Mouse (Mus musculus): ENCODE data around the gene Dbt.

Gene Dbt

DNA sequence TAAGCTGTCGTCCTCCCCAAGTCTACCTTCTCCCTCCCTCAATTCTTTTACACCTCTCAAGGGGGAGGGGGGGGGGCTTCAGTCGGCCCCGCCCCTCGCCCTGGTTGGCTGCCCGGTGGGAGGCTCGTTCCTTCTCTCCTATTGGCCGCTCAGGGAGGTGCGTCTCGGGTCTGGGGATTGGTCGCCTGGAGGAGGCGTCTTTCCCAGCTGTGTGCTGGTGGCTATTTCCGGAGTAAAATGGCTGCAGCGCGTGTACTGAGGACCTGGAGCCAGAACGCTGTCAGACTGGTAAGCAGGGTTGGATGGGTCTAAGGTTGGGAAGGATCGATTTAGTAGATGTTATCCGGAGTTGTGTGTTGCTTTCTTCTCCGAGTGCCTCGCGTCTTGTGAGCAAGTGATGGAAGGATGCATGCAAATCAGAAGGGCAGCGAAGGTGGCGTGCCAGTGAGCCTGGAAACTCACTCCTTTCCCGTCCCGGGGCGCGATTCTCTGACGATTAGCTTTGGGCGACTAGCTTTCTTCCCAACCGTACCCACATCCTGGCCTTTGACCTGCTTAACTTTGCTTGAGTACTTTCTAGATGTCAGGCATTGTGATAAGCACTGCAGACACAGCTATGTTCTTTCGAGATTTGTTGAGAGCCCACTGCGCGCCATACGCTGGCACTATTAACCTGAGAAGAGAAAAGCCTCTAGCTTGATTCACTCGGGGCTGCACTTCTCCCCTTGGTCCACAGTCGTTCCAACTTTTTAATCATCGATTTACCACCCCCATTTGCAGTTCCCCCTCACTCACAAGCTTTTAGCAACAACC lies at the start of gene Dbt:
Dbt (plus strand) TSS at position 167 of the 813 bp plus-strand sequence.
- DNase-seq (ENCODE audit: extremely low spot score, low read depth, low spot score), result peak; percentile 62

DNA sequence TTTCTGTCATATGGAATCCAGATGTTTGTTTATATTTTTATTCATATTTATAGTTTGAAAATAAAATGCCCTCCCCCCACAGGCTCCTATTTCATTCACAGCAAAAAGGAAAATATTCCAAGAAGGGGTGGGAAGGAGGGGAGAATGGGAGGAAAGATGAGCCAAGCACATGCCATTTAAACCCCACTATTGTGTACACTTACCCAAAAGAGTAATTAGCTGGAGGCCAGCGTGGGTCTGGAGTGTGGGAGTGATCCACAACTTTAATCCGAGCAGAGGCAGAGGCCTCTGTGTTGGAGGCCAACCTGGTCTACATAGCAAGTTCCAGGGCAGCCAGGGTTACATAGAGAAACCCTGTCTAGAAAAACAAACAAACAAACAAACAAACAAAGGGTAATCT lies 48.6 kb upstream of the Dbt start:
- no peak for DNase-seq (ENCODE audit: extremely low spot score, low read depth, low spot score)

DNA sequence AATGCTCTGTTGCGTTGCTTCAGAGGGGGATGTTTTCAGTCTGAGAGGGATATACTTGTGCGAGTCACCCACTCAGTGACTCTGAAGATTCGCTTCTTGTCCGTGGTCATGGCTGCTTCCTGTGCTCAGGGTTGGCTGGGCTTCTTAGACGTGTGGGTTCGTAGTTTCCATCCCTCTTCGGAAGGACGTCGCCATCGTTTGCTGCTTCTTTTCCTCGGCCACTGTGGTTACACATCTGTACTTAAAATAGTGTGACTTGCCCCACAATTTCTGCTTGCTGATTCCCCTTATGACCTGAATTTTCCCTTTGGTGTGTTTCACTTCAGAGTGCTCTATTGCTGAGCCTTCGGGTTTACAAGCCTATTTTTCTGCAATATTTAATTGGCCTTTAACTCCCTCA lies 47.2 kb upstream of the Dbt start:
- DNase-seq (ENCODE audit: extremely low spot score, low read depth, low spot score), result no peak

DNA sequence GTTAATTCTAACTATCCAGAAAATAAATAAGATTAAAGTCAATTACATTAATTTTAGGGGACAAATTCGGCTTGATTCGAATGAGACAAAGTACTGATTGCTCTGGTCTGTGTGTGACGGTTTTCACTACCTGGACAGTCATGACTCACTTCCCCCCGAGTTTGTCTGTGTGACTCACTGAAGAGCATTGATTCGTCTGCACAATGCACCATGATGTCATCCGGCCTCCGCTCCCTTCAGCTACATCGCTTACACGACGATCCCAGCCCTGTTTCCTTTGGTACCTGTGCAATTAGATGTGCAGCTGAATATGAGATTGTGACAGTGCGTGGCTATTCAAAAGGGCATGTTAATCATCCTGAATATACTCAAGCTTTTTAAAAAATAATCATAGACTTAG lies 38.3 kb upstream of the Dbt start:
- no peak for DNase-seq (ENCODE audit: extremely low spot score, low read depth, low spot score)

DNA sequence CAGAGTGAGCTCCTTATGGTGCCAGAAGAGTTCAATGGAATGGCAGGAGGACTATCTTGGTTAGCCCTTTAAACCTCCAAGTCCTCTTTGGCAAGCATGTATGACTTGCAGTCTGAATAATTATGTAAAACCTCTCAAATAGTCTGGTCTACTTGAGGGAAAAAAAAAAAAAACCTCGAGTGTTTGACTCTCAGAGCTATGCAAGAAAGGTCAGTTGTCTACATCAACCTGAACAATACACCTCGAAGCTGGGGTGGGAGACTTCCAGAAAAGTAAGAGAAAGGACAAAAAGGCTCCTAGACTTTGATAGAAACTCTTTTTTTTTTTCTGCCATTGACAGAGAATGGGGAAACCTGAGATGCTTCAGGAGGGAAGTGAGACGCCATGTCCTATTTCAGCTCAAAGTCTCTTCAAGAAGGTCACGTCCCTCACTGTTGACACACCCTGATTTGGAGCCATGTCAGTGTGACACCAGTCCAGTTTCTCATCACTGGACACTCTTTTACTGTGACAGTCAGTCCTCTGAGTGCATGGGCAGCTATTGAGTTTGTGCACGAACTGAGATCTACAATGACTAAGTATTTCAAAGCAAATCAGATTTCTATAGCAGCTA lies 36.1 kb upstream of the Dbt start:
- no peak for DNase-seq (ENCODE audit: extremely low spot score, low read depth, low spot score)

DNA sequence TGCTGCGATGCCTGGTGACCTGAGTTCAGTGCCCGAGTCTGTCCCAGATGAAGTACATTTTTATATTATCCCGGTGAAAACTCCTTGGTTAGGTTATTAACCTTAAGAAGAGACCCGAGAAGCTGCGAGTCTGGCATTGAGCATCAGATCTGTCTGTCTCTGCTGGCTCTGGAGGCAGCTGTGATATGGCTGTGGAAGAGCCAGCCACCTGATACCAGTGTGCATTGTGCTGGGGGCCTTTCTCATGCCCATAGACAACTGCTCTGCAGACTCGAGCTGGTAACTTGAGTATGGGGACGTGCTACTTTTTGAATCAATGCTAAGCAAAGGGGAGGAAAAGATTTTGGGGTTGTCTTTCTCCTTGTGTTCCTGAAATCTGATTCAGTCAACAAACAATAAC lies 35.5 kb upstream of the Dbt start:
- DNase-seq (ENCODE audit: extremely low spot score, low read depth, low spot score), result no peak

DNA sequence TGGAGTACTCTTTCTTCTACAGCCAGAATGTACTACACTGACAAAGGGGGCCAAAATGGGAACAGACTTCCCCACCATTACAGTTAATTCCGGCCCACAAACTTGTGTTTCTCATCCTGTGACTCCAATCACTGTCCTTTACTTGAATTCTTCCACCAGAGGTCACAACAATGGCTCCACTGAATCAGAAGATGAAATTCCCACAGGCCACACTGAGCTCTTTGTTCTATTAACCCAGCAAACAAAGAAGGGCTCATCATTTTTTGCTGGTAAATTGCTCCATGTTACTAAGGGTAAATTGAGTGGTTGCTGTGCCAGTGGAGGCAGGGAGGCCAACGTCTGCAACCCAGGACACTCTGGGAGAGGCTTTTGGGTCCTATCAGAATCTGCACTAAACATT lies 32.8 kb upstream of the Dbt start:
- no peak for DNase-seq (ENCODE audit: extremely low spot score, low read depth, low spot score)

DNA sequence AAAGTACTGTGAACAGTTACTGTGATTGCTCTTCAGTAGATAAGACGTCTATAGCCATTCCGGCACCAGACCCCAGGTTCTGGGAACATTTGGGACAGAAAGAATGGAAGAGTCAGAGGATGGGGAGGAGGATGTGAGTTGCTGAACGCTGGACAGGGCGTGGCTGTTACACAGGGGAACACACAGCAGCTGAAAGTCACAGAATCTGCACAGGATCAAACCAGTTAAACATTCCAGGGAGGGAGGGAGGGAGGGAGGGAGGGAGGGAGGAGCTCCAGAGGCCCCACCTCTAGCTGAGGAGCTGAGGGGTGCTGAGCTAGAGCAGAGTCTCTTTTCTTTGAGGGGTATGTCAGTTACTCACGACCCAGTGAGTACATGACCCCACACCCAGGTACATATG lies 31.9 kb upstream of the Dbt start:
- DNase-seq (ENCODE audit: extremely low spot score, low read depth, low spot score), result no peak

DNA sequence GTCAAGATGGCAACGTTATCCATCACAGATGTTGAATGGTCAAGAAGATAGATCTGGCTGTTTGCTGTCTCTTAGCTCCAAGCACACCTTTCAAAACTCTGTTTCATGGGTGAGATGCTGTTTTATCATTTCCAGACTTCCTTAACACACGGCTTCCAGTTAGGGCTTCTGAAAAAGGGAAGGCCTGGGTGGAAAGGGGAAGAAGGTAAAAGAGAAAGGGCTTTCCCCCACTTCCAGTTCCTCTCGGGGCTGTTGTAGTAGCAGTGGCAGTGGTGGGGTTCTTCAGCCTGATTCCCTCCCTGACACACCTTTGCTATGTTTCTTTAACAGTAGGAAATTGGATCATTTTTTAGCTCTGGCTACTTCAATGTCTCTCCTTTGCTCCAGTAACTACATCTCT lies 30.1 kb upstream of the Dbt start:
- DNase-seq (ENCODE audit: extremely low spot score, low read depth, low spot score), result no peak

DNA sequence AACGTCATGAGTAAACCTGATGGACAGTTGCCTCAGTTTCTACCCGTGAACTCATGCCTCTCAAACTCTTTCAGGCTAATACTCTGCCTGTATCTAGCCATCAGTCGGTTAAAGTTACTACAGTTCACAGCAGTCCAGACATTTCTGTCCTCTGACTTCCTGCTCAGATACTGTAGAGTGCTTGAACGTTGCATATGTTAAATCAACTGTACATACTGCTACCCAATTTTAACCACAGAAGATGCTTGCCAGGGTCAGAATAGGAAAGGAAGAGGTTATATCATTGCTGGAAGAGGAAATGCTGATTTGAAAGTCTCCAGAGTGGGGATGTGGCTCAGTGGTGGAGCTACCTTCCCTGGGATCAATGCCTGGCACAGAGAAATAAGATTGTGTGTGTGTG lies 29.6 kb upstream of the Dbt start:
- no peak for DNase-seq (ENCODE audit: extremely low spot score, low read depth, low spot score)

DNA sequence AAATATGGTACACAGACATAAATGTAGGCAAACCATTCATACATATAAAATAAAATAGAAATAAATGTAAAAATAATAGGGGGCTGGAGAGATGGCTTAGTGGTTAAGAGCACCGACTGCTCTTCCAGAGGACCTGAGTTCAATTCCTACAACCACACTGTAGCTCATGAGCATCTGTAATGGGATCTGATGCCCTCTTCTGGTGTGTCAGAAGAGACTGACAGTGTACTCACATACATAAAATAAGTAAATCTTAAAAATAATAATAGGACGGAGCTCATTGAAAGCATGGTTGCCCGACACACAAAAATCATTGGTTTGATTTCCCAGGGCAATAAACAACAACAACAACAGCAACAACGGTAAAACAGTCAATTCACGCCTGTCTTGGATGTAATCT lies 21.9 kb upstream of the Dbt start:
- no peak for DNase-seq (ENCODE audit: extremely low spot score, low read depth, low spot score)

DNA sequence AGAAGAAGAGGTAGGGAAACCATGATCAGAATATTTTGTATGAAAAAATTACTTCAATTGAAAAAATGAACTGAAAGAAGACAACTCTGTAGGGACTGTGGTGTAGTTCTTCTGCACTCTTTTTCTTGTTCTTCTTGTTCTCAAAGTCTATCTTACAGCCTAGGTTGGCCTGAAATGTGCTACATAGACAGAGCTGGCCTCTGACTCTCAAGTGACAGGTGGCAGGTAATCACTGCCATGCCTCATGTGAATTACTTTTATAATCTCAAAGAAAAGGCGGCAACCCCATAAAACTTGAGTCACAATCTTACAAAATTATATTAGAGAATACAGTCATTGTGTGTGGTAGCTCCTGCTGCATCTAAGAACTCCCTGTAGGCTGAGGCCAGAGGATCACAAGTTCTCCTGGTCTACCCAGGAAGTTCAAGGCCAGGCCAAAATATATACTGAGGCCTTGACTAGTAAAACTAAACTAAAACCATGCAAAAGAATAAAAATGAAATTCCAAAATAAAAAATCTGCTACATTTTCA lies 20.9 kb upstream of the Dbt start:
- no peak for DNase-seq (ENCODE audit: extremely low spot score, low read depth, low spot score)

DNA sequence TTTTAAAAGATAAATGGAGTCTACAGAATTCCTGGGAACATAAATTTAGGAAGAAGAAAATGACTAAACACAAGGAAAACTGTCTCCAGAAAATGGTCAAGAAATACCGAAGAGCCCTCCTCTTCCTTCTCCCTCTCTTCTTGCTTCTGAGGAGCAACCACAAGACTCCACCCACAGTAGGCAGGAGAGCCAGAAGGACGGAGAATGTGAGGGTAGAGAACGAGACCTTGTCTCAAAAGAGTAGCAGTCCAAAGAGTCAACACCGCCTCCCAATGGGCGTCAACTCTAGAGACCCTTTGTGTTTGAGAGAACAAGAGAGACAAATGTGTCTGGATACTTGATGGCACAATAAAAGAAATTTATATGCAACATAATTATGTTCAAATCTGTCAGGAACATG lies 19.2 kb upstream of the Dbt start:
- no peak for DNase-seq (ENCODE audit: extremely low spot score, low read depth, low spot score)

DNA sequence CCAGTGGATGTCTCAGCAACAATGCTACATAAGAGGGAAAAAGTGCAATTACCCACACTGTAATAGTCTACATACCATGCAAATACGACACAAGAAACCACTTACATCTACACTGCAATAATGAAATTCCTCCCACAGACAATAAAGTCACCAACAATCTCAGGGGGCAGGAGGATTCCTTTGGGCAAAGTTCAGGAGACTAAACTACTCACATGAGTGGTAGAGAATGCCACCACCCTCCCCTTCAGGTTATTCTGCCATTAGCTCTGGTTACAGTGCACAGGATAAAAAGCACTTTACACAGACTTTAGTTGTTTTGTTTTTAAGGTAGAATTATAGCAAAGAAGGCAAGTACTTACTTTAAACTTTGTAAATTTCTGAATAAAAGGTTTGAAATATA lies 17.2 kb upstream of the Dbt start:
- no peak for DNase-seq (ENCODE audit: extremely low spot score, low read depth, low spot score)

DNA sequence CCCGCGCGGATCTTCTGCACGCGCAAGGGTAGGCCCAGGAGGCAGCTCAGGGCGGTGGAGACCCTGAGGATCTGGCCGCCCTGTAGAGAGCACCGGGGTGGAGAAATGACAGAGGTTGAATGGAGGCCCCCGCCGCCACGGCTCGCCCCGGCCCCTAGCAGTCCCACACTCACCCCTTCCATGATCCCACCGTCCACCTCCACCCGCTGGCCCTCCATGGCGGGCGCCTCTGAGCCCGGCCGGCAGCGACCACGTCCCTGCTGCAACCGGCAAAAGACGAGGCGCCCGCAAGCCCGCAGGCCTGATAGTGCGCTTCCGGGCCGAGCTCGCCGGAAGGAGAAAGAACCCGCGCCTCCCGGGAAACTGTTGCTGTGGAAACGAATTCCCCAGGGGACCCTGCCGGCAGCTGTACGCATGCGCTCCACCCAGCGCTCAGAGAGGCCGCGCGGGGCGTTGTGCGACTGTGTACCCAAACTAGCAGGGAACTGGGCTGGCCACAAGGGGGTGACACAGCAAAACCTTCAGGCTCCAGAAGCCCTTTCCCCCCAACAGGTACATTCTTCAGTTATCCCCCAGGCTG lies 5.0 kb upstream of the Dbt start, which contains the start of gene Rtca:
Rtca (minus strand) TSS at position 437 of the 580 bp plus-strand sequence.
- DNase-seq (ENCODE audit: extremely low spot score, low read depth, low spot score), result peak; percentile 90

DNA sequence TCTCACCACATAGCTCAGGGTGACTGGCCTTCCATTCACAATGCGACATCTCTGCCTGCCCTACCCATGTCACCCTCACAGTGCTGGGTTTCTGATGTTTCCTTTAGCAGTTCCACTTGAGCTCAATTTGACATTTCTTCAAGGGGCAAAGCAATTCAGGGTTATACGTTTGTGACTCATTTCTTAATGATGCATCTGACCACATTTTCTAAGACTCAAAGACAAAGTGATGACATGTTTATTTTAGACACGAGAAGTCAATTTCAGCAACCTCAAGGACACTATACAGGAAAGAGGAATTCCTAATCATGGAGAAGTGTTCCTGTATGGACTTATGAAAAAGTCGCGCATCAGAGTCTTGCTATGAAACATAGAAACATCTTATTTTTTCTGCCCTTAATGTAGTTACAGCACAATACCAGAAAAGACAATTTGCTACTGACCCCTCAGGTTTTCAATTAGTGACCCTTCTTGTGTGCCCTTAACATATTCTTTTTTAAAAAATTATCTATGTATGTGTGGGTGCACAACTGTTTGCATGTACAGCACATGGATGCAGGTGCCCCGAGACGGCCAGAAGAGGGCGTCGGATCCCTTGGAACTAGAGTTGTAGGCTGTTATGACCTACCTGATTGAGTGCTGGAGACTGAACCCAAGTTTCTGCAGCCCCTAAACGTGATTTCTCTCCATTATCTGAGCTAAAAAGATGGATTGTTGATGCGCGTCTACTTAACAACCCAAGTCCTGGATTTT lies 543 bp upstream of the Dbt start:
- DNase-seq (ENCODE audit: extremely low spot score, low read depth, low spot score), result no peak

DNA sequence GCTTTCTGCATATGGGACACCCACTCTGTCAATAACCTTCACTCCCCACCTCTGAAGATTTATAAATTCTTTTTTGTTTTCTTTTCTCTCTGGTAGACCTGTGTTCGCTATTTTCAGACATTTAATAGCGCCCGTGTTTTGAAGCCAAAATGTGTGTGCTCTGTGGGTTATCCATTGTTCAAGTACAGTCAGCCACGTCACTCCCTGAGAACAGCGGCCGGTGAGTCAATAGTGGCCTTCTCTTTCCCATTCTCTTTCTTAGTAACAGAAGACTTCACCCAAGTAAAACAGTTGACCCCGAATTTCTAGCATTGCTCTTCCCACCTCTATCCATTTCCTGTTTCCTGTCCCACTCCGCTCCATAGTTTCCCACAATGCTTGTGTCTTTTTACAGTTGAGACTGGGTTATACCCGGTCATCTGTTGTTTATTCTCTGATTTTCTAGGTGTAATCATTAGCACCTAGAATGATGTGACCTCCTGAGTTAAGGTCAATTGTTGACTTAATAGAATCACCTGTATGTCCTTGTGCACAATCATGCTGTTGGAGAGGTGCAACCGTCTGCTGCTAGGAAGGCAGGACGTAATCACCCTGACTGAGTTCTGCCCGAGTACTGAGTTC lies 7.4 kb downstream of the Dbt start:
- no peak for DNase-seq (ENCODE audit: extremely low spot score, low read depth, low spot score)

DNA sequence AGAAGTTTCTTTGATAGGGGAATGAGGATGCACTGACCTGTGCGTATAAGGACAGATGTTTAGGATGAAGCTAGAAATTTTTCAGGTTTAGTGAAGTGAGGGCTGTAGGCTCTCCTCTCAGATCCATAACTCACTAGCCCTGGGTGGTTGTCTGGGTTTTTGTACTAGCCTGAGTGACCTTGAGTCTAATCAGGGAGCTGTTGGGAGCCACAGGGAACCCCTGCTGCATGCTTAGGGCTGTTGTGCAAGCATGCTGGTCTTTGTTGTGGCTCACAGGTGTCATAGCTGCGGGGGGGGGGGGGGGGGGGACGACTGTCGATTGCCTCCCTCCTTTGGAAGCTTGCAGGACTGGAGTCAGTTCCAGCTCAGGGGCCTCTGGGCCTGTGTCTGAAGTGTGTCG lies 16.9 kb downstream of the Dbt start:
- DNase-seq (ENCODE audit: extremely low spot score, low read depth, low spot score), result no peak

DNA sequence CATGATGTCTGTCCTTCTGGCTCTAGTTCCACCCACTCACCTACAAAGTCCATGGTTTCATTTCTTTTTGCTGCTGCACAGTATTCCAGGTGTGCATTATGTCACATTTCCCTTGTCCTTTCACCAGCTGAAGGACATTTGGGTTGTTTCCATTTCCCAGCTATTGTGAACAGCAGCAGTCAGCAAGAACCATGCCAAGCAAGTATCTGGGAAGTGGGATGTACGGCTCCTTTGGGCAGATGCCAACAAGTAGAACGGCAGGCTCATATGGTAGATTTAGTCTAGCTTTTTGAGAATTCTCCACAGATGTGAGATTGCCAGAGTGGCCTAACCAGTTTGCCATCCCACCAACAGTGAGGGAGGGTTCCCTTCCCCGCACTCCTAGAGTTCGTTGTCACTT lies 18.0 kb downstream of the Dbt start:
- no peak for DNase-seq (ENCODE audit: extremely low spot score, low read depth, low spot score)

DNA sequence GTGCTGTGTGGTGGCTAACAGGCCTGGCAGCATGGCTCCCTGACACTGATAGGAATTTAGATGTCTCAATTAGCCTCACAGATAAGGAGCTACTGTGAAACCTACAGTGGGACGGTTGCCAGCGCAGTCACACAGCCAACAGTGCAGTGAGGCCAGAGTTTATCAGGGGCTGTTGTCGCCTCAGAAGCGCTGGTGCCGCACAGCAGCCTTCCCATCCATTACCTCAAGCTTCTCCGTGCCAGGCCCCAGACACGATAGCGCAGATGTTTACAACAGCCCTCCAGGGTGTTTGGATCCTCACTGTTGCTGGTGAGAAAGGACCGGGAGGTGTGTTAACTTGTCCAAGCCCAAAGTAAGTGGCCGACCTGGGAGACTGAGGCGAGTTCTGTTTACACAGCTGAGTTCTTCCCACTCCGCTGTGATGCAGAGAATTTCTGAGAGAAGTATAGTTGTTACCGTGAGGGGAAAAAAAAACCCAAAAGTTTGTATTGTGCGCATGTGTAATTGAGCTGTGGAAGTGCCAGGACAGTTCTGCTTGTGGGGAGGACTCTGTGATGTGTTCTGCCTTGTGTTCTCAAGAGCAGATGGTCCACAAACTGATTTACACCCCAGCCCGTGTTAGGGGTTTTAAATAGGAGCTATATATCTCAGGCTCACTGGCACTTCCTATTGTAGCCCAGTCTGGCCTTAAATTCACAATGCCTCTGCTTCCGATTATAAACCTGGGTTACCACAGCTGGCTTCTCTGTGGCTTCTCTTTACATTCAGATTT lies 23.7 kb downstream of the Dbt start:
- no peak for DNase-seq (ENCODE audit: extremely low spot score, low read depth, low spot score)

All from hindlimb bud, embryonic 11.5 days (tissue).